Mouse (Mus musculus): ENCODE measurements around the gene Crp.

- TF ChIP-seq CTCF (IDR thresholded peaks at IDR 0.05; ENCODE audit: low read depth, low read length) (no peak), POLR2A (IDR thresholded peaks at IDR 0.05; ENCODE audit: insufficient read depth, low read length) (no peak)
Observed at GRCm38 (mm10) chr1:172652040-172652662, 45.7 kb upstream of the Crp start.

All from ES-Bruce4 (cell line).